Mouse (Mus musculus) cerebellum, adult 11 months (tissue): Measurements from ENCODE around the gene Siglec1.
"Not testable (repeated sequence)": the region's sequence is repeated elsewhere in the genome, so short reads cannot be mapped to it uniquely, and the experiment has no call there.

Experiments
- DNase-seq: peaks from one replicate; pipeline ENCODE4 v3.0.0; 2022

Siglec1 gene

DNA sequence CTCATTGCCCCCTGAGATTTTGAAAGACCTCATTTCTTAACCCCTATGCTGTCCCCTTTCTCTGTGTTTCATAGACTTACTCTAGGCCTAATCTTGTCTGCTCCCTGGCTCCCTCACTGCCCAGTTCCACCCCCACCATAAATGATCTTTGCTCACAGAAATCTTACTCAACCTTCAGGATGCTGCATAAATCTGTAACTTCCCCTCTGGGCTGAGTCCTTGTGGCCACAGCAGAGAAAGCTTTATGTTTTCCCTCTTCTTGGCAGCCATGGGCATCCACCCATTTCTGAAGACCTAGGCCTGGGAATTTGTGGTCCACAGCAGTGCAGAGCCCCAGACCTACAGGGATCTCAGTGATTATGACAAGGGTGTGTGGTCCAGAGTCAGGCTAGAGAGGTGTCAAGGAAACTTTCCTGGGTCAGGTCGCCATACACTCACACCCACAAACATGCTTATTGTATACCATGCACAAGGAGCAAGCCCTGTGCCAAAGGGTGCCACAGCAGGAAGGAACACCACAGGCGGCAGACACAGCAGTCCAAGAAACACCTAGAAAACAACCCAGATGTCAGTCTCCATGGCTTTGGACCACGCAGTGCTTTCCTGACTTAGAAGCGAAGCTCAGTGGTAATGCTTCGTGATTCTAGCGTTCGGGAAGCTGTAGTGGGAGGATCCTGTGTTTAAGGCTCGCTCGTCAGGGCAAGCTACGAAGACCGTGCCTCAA, at the start of gene Siglec1:
Gene Siglec1, minus strand, starts transcription at position 99 of the 724 bp plus-strand sequence.
- no peak for DNase-seq

DNA sequence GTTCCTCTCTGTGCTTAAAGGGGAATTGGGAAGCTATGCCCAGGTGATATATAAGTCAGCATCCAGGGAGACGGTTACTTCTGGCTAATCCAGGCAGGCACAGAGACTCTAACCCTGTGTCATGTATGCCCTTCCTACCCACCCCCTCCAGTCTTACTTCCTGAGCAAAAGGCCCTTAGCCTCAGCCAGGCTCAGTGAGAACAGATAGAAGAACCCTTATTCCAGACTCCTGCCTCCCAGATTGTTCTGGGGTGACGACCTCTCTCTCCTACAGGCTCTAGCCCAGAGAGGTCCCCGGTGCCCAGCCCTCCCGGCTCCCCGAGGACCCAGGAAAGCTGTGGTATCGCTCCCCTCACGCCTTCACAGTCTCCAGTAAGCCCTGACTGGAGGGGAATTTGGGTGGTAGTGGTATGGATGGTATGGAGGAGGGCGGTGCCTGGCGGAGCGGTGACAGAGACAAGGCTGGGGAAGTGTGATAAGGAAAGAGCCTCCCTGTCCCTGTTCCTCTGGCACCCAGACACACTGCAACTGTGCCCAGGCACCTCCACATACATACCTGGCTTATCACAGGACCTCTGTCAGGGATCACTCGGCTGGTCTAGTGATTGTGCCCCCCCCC, 49.1 kb upstream of the Siglec1 start:
- DNase-seq, result no peak

DNA sequence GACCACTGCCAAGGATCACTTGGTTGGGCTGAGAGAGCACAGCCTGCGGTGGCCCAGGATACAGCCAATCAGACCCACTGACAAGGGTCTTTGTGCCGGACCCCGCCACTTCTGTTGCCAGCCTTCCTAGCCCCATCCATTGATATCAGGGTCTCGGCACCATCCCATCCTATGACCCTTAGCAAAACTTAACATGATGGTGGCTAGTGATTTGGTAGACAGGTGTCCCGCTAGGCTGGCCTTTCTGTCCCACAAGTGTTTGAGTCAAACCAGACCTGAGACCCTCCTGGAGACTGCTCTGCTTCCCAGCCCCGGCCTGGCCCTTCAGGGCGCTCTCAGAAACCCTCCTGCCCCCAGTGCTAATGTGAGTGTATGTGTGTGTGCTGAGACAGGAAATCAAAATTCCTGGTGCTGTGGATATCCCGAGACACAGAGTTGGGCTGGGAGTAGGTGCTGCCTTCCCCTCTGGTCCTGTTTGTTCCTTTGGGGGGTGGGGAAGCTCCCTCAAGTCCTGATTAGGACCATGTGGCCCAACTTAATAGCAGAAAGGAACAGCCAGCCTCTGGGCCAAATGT, 48.3 kb upstream of the Siglec1 start:
- no peak for DNase-seq

DNA sequence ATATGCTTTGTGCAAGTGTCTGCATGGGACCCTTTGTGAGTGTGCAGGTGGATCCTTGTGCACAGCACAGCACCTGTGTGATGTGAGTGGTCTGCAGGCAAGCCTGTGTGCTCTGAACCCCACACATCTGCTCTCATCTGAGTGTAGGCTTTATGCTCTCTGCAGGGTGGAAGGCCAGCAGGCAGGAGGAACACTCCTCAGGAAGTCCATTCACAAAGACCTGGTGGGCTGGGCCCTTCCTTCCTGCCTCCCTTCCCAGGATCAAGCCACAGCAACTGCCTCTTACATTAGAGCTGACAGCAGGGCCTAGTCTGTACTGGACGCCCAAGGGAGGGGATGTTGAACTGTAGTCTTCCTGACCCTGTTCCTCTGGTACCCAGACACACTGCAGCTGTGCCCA, 47.8 kb upstream of the Siglec1 start:
- no peak for DNase-seq

DNA sequence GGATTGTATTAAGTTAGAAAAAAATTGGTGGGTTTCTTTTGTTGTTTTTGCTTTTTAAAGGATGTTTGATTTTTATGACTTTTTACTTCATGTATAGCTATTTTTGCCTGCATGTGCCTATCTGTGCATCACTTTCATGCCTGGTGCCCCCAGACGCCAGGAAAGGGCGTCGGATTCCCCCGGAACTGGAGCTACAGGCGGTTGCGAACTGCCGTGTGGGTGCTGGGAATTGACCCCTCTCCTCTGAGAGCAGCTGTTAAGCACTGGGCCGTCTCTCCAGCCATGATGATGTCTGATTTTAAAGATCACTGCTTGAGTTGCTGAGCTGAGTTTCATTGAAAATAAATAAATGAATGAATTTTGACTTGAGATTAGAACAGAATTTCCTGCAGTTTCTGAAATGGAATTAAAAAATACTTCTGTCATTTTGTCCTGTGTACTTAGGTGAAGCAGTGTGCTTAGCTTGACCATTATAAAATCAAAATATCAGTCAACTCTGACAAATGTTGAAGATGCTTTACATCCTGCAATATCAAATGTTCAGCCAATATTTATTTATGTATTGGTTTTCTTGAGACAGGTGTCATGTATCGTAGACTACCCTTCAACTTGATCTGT, 46.5 kb upstream of the Siglec1 start, which contains the start of gene Gm11037:
Gene Gm11037, plus strand, starts transcription at position 568 of the 618 bp plus-strand sequence.
- no peak for DNase-seq

DNA sequence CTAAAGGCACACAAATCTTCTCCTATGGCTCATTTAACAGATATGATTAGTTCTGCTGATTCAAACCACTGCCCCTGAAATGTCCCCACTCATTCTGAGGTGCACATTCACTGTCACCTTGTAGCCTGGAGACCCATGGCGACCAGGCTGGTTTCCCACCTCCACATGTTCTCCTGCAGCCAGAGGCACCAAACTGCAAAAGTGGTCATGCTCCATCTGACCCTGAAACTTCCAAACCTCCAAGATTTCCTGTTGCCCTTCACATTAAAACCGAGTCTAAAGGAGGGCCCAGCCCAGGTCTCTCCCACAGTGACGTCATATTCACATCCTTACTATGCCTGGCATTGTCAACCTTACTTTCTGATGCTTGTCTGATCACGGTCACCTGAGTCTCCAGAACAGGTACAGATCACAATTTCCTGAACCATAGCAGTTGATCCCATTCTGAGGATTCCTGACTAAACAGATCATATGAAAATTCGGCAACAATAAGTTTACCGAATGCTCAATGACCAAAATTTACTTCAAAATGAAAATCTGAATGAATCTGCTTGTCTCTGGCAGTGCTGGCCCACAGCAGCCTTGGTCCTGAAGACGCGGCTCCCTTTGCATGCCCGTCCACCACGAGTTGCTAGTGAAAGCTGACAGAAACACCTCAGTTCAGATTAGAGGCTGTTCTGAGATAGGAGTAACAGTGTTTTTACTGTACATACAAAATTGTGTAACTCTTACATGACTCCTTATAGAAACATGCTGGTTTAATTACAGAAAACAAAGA, 45.7 kb upstream of the Siglec1 start:
- no peak for DNase-seq

DNA sequence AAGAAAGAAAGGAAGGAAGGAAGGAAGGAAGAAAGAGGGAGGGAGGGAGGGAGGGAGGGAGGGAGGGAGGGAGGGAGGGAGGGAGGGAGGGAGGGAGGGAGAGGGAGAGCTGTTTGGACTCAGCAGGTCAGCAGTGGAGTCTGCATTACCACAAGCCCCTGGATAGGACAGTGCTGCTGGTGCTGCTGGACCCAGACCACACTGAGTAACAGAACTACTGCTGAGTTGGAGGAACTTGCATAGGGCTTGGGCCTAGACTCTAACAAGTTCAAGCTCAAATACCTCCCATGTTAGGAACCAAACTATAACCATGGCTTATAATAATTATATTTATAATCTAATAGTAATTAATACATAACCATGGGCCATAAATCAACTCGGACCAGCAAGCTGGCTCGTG, 44.3 kb upstream of the Siglec1 start:
- no peak for DNase-seq

DNA sequence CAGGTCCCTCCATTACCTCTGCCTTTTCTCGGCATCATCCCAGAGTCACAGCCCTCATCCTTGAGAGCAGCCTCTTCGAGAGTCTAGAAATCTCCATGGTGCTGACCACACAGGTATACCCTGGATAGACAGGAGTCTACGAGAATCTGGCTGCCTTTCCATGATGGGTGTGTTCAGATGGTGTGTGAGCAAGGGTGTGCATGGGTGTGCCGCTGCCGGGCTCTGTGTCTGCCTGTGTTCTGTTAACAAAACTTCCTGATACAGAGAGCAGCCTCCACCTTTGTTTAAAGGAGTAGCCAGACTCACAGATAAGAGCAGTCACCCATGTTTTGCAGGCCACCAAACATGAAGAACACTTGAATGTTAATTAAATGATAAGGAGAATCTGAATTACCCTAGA, 43.3 kb upstream of the Siglec1 start:
- no peak for DNase-seq

DNA sequence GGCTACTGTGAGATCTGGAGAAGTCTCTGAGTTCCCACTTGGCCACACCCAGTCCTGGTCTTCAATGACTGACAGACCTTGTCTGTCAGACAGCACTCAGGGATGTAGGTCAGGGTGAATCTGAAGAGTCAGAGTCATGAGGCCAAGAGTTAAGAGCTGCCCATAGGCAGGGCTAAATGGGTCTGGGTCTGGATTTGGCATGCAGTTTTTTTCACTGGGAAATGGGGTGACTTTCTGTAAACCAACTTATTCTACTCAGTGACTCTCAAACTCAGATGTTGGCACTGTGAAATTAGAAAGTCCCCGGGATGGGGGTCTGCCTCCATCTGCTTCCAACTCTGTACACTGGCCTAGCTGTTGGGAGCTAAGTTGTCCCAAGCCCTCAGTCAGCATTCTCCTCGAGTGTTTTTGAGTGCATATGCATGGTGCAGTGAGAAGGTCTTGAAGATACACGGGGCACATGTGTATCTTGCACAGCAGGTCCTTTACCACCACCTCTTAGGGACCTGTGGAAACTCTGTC, 42.1 kb upstream of the Siglec1 start:
- DNase-seq, result no peak

DNA sequence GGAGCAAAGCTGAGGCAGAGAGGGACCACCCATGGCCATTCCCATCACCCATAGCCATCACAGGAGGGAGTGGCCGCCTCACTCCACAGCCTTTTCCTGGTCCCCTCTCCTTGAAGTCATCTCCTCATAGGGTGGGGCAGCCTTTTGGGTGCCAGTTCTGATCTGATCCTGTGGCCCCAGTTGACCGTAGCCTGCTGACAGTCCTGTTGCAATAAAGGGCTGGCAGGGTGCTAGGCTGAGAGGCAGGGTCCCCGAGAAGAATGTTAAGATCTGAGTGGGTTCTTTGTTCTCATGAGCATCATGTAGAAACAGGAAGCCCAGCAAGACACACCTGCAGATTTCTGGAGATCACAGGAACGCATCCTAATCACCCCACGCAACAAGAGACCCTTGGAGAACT, 41.6 kb upstream of the Siglec1 start:
- no peak for DNase-seq

DNA sequence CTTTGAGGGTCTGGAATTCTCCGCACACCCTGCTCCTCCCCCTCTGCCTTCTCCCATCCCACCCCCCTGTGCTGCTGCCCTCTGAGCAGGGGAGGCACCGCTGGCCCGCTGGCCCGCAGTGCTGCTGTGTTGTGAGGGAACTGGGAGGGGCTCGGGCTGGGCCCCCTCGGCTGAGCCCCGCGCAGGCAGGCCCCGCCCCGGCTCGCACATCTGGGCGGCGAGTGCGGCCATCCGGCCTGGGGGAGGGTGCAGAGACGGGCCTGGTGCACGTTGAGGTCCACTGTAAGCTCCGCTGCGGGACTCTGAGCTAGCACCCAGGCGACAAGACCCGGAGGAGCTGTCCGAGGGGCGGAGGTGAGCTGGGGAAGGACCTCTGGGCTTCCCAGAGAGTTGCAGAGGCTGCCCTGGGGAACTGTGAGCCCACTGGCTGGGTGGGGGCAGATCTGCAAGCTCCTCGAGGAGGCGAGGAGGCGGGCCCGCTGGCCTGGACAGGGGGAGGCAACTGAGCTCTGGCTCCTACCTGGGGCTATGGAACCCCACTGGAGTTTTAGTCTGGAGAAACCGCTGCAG, 40.7 kb upstream of the Siglec1 start, which contains the start of gene Hspa12b:
Gene Hspa12b, plus strand, starts transcription at position 120 of the 570 bp plus-strand sequence.
- no peak for DNase-seq

DNA sequence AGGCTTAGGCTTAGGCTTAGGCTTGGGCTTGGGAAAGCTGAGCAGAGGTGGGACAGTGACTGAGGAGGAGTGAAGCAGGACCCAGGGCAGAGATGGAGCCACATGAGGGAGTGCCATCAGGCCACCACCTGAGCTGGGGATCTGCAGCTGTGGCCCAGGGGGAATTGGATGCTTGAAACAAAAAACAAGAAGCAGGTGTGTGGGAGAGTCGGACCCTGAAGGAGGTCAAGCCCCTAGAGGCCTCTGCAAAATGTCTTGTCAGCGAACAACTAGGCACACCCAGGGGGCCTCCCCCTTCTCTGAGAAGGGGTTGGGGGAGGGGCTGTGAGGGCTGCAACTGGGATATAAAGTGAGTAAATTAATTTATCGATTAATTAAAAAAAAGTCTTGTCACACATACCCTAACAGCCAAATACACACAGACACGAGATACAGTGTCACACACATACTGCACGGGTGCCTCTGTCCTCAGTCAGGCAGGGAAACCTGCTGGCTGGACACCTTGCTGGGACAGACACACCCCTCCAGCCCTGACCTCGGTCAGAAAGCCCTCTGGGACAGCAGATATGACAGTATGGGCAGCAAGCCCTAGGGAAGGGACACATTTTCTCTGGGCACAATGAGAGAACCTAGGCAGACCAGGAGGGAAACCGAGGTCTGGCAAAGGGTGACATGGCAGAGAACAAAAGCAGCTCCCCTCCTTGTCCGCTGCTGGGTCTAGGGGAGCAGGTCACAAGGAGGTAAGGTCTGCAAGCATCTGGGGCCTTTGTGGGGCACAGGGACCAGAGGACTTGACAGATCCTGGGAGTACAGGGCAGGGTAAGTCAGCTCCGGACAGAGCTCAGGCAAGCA, 39.6 kb upstream of the Siglec1 start:
- no peak for DNase-seq

DNA sequence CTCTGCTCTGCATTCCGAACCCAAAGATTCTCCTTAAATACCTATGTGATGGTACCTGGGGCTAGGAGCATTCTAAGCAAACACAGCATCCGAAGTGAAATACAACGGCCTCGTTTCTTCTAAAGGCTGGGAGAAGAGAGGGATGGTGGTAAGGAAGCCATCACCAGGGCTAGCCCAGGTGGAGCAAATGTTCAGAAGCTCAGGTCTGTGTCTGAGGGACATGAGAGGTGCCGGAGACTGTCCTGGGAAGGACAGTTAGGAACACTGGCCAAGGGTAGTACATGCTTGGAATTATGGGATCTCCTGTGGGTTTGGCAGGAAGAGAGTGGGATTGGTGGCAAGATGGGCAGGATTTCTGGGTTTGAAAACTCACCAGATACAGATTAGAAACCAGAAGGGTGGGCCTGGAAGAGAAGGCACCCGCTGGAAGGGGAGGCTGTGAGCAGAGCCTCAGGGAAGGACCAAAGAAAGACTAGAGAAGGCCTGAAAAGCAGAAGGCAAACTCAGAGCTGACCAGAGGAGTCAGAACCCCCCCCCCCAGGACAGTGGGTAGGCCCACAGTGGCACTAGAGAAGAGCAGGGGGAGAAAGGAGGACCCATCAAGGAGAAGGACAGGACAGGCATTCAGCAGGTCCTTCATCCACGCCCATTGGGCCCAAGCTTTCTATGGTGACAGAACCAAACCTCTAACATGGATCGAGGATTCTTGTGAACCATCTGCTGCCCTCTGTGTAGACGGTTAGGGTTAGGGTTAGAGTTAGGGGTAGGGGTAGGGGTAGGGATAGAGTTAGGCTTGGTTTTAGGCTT, 38.8 kb upstream of the Siglec1 start:
- DNase-seq, result no peak

DNA sequence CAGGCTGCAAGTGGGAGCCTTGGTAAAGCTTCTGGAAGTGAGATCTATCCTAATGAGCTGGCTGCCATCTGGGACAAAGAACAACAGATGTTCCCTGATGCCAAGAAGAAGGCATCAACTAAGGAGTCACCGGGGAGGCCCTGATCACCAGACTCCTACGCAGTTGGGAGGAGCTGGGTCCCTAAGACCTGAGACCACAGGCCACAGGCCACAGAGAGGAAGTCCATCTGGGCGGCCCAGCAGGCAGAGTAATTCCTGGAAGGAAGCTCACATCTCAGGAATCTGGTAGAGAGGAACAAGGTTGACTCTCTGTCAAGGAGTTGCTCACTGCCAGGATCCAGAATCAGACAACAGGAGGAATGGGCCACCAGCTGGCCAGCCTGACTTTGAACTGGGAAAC, 37.6 kb upstream of the Siglec1 start:
- no peak for DNase-seq

DNA sequence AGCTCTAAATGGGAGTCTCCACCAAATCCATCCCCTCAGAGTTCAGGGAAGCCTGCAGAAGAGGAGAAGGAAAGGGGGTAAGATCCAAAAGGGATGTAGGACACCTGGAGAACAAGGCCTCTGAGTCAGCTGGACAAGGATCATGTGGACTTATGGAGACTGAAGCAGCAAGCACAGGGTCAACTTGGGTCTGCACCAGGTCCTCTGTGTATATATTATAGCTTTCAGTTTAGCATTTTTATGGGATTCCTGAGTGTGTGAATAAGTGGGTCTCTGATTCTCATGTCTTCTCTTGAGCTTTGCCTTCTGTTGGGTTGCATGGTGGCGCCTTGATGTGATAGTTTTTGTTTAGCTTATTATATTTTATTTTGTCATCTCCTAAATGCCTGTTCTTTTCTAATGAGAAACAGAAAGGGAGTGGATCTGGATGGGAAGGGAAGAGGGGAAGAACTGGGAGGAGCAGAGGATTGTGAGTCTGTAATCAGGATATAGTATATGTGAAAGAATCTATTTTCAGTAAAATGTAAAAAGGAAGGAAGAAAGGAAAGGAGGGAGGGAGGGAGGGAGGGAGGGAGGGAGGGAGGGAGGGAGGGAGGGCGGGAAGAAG, 32.5 kb upstream of the Siglec1 start:
- no peak for DNase-seq

DNA sequence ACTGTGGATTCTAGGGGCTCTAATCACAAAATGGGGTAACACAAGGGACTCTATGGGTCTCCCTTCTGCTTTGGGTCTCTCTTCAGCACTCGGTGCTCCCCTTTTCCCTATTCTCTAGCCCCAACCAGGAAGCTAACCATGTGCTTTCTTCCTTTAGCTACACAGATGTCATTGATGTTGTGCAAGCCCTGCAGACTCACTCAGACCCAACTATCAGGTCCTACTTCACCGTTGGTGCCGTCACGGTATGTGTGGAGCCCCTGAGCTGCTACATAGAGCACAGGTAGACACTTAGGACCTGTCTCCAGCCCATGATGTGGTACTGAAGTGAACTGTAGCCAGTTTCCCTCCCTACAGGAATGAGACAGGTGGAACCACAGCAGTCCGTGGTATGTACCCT, 19.4 kb upstream of the Siglec1 start:
- no peak for DNase-seq

DNA sequence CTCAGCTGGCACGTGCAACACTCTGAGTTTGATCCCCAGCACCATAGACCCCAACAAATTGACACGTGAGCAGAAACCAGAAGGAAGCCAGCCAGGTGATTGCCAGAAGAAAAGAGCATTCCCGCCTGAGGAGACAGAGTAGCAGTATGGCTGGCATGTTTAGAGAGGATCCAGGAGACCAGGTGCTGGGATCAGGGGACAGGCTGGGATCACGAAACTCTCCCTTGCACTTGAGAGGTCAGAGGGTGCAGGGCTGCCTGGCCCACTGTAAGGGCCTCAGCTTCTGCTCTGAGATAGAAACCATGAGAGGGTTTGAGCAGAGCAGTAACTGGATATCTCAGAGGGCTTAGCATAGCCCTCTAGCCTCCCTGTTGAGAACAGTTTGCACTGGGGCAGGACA, 18.5 kb upstream of the Siglec1 start:
- DNase-seq, result not testable (repeated sequence)

DNA sequence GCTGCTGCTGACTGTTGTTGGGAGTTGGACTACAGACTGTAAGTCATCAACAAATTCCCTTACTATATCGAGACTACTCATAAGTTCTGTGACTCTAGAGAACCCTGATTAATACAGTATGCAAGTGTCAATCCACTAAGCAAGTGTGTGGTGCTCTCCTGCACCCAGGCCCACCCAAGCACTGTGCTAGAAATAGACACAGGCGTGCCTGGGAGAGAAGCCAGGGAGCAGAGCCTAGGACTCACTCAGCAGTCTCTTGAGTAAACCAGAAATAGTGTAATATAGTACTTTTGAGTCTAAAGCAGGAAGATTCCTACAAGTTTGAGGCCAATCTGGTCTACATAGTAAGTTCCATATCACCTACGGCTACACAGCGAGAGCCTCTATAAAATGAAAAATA, 17.5 kb upstream of the Siglec1 start:
- DNase-seq, result no peak

DNA sequence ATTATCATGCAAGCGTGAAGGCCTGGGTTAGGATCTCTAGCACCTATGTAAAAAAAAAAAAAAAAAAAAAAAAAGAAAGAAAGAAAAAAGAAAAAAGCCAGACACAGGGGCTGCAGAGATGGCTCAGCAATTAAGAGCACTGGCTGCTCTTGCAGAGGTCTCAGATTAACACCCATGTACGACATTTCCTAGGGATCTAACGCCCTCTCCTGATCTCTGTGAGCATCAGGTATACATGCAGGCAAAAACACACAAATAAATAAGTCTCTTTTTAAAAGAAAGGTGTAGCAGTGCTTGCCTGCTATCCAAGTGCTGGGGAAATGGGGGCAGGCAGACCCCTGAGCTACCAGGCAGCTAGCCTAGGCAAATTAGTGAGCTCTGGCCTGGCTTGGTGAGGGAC, 15.0 kb upstream of the Siglec1 start:
- DNase-seq, result no peak

DNA sequence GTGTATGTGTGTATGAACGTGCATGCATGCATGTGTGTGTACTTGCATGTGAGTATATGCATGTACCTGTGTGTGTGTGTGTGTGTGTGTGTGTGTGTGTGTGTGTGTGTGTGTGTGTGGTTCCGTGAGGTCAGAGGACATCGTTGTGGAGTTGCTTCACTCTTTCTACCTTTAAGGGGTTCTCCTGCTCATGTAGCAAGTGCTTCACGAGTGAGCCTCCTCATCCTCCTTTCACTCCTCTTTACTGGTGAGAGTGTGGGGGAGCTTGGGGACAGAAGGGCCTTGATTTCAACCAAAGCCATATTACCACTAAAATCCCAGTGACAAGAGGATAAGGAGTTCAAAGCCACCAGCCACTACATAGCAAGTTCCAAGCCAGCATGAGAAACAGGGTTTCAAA, 10.5 kb upstream of the Siglec1 start:
- DNase-seq, result no peak
